Mouse (Mus musculus): ENCODE results near the gene Mill1. TPM values are rescaled to one million over a fixed set of nuclear protein-coding genes. Genes with fewer than 3 reads are reported as not detected.

Mill1 gene
- polyA plus RNA-seq, 1 experiment from 2014 or later, result not detected

DNA sequence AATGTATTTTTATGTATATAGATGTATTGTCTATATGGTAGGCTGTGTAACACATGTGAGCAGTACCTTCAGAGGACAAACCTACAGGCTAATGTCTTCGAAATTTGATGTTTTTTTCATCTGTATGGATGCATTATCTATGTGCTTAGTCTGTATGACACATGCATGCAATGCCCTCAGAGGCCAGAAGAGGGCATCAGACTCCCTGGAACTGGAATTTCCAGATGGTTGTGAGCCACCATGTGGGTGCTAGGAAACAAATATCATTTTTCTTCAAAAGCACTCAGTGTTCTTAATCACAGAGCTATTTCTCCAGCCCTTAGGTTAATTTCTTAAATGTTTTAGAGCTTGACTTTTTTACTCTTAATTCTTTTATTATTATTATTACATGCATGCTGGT, 15.1 kb downstream of the Mill1 start:
- no peak overlapping the region for H3K4me3 ChIP-seq (ENCODE audit: low read depth, low read length)
- H3K4me1 ChIP-seq (replicated peaks; ENCODE audit: control insufficient read depth, insufficient read depth, low read length), result no peaks in the 10 kb centered on the region
- no peak for ATAC-seq
- WGBS, result 44% methylated on average over 1 of the region's 1 CpGs
- no peaks in the 10 kb centered on the region for H3K36me3 ChIP-seq (ENCODE audit: control insufficient read depth, insufficient read depth)
- no peak overlapping the region for H3K9ac ChIP-seq (ENCODE audit: low read depth, low read length)
- H3K27me3 ChIP-seq (replicated peaks; ENCODE audit: control insufficient read depth, insufficient read depth, low read length), result no peaks in the 10 kb centered on the region
- no peak overlapping the region for H3K27ac ChIP-seq (ENCODE audit: low read depth, low read length)
- peak; percentile 33 for TF ChIP-seq CTCF (IDR thresholded peaks at IDR 0.05; ENCODE audit: low read depth)
- no peaks in the 10 kb centered on the region for H3K9me3 ChIP-seq (ENCODE audit: control insufficient read depth)
- no peak overlapping the region for H3K4me2 ChIP-seq (replicated peaks; ENCODE audit: low read depth)

DNA sequence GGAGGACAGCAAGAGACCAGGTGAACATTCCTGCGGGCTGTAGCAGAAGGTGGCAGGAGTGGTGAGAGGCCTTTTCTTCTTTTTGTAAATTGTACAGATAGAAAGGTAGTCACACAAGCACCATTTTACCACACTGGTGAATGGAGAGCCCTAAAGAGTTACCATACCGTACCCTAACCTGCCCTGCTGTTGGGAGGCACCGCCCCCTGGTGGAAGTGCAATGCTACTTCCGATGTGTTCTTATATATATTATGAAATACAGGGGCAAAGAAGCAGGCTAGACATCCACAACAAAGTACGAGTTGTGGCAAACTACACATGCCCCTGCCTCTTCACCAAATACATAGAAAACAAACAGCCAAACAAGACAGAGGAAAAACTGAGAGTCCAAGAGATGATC, 19.9 kb downstream of the Mill1 start:
- H3K4me3 ChIP-seq (ENCODE audit: low read depth, low read length), result no peak overlapping the region
- no peak overlapping the region for H3K9ac ChIP-seq (ENCODE audit: low read depth, low read length)
- peak; percentile 57 for TF ChIP-seq CTCF (IDR thresholded peaks at IDR 0.05; ENCODE audit: low read depth)
- no peaks in the 10 kb centered on the region for H3K4me1 ChIP-seq (replicated peaks; ENCODE audit: control insufficient read depth, insufficient read depth, low read length)
- H3K9me3 ChIP-seq (ENCODE audit: control insufficient read depth), result no peaks in the 10 kb centered on the region
- no peak overlapping the region for H3K27ac ChIP-seq (ENCODE audit: low read depth, low read length)
- no peak for ATAC-seq
- 57% methylated on average over 5 of the region's 5 CpGs for WGBS
- H3K4me2 ChIP-seq (replicated peaks; ENCODE audit: low read depth), result no peak overlapping the region
- H3K36me3 ChIP-seq (ENCODE audit: control insufficient read depth, insufficient read depth), result no peaks in the 10 kb centered on the region
- H3K27me3 ChIP-seq (replicated peaks; ENCODE audit: control insufficient read depth, insufficient read depth, low read length), result no peaks in the 10 kb centered on the region

Other genes with a start within 250 kb of the Mill1 start
- gene Ceacam13, start 235.5 kb upstream of the Mill1 start, polyA plus RNA-seq (2015; fragmentation: Nextera tagmentation; extraction: Ambion mirVana), result 0.16 TPM in 1 of 2 replicates, not detected in the other
- 0.16 TPM in 1 of 2 replicates, not detected in the other for gene Ceacam12, start 179.4 kb upstream of the Mill1 start, polyA plus RNA-seq (2015; fragmentation: Nextera tagmentation; extraction: Ambion mirVana)
- not detected in 2 replicates for gene Igfl3, start 68.9 kb upstream of the Mill1 start, polyA plus RNA-seq (2015; fragmentation: Nextera tagmentation; extraction: Ambion mirVana)
- 0.23 and 0.24 TPM in 2 replicates for gene Psg18, start 109.7 kb downstream of the Mill1 start, polyA plus RNA-seq (2015; fragmentation: Nextera tagmentation; extraction: Ambion mirVana)
- gene Psg28, start 186.7 kb downstream of the Mill1 start, polyA plus RNA-seq (2015; fragmentation: Nextera tagmentation; extraction: Ambion mirVana), result not detected in 2 replicates
- gene Psg26, start 238.8 kb downstream of the Mill1 start, polyA plus RNA-seq (2015; fragmentation: Nextera tagmentation; extraction: Ambion mirVana), result not detected in 2 replicates